Mouse (Mus musculus): ENCODE data around the gene Ehd2. TPM values are rescaled to one million over a fixed set of nuclear protein-coding genes. Genes with fewer than 3 reads are reported as not detected.

The Ehd2 gene
- total and polyA plus RNA-seq, 2 experiments from 2014 or later: 4.4 to 9.5 TPM

DNA sequence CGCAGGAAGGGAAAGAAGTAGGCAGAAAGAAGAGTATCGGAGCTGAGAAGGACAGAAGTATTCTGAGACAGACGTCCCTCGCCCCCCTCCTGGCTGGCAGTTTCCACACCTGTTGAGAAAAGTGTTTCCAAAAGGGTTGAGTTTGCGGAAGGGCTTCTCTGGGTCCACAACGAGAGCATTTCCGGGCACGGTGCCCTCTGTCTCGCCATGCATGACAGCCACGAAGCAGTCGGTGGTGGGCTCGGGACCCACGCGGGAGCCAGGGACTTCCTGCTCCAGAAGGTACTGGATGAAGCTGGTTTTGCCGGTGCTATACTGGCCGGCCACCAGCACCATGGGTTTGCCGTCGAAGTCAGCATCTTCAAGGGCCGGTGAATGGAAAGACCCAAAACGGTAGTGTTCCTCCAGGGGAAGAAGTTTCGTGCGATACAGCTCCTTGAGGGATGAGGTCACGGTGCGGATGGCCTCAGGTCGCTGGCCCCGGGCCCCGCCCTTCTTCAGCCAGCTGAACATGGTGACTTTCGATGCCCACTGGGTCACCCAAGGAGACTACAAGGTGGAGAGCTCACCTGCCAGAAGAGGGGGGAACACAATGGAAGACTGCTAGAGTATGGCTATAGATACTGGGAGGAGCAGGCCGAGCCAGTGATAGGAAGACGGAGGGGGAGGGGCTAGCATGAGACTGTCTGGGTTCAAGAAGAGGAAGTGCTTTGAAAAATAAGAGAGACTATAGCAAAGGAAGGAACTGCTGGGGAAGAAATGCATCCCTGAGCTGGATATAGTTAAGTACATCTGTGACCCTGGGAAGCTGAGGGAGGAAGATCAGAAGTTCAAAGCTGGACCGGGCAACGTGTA is 3.3 kb downstream of the Ehd2 start:
- no peak for TF ChIP-seq CTCF (IDR thresholded peaks at IDR 0.05; ENCODE audit: low read depth)
- no peaks in the 10 kb centered on the region for H3K9me3 ChIP-seq (ENCODE audit: low read length)
- H3K4me2 ChIP-seq (ENCODE audit: low read depth, low read length): no peak overlapping the region
- H3K36me3 ChIP-seq (ENCODE audit: insufficient read depth, low read length): no peaks in the 10 kb centered on the region
- no peaks in the 10 kb centered on the region for H3K4me1 ChIP-seq (ENCODE audit: insufficient read depth, low read length)
- no peak overlapping the region for H3K27ac ChIP-seq
- H3K27me3 ChIP-seq (ENCODE audit: insufficient read depth, low read length): no peaks in the 10 kb centered on the region
- H3K4me3 ChIP-seq (ENCODE audit: low read length): no peak overlapping the region
- DNase-seq (ENCODE audit: low spot score): no peak
- no peak for ATAC-seq
- H3K9ac ChIP-seq (replicated peaks; ENCODE audit: low read length): no peak overlapping the region
- WGBS: 82% methylated on average over 32 of the region's 32 CpGs

DNA sequence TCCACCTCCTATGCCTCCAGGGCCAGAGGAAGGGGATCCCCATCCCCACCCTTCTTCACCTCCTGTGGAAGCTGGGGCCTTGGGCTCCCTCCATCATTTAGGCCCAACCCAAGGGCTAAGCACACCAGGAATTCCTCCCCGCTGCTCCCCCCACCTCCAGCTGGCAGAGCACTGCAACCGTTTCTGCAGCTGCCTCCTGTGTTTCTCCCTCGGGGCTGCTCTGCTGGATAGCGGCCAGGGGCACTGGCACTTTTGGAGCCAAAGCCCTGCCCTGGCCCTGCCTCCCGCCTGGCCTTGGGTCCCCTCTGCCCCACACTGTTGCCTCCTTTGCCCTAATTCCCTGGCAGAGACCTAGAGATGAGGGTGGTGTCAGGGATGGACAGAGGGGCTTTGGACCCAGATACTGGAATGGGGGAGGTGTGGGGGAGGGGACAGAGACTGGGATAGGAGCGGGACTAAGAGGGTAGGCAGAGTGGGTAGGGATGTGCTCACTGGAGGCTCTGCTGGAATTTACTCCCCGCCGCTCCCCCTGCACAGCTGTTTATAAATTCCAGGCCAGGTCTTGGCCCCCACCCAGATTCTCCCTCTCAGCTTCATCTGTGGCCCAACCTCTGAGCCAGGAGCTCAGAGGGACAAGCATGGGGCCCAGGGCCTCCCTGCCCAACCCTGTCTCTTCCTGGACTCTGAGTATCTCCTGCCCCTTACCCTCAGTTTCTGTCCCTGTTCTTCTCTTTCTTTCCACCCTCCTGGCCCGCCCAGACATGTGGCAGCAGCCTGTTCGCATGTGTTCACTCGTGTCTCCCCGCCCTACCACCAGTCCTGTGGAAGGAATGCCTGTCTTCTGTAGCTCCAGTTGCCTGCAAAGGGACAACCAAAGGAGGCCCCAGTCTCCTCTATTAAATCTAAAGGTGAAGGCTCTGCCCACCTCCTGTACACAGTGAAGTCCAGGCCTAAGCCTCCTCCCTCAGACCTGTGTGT is 4.8 kb downstream of the Ehd2 start:
- ATAC-seq (peak; percentile 43; the same call in 1 of the 2 replicates), DNase-seq (ENCODE audit: low spot score) (peak; percentile 56)
- Histone ChIP-seq H3K4me2 (ENCODE audit: low read depth, low read length) (no peak overlapping the region), H3K9me3 (ENCODE audit: low read length) (no peaks in the 10 kb centered on the region), H3K27ac (no peak overlapping the region), H3K4me3 (ENCODE audit: low read length) (no peak overlapping the region), H3K27me3 (ENCODE audit: insufficient read depth, low read length) (no peaks in the 10 kb centered on the region), H3K36me3 (ENCODE audit: insufficient read depth, low read length) (no peaks in the 10 kb centered on the region), H3K4me1 (ENCODE audit: insufficient read depth, low read length) (no peaks in the 10 kb centered on the region), H3K9ac (replicated peaks; ENCODE audit: low read length) (no peak overlapping the region)
- WGBS: 36% methylated on average over 12 of the region's 12 CpGs
- TF ChIP-seq CTCF (IDR thresholded peaks at IDR 0.05; ENCODE audit: low read depth): no peak

DNA sequence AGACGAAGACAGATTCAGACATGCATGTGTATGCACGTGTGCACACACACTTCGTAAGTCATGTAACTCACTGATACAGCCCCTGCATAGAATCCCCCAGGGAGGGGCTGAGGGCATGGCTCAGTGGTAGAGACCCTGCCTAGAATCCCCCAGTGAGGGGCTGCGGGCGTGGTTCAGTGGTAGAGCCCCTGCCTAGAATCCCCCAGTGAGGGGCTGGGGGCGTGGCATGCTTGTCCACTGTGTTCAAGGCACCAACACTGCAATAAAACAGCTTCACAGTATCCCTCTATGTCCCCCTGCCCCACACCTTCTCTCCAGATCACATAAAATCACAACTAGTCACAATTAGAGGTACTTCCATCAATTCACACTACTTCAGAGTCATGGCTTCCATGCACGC is 5.6 kb downstream of the Ehd2 start:
- DNase-seq (ENCODE audit: low spot score) (no peak), ATAC-seq (no peak)
- no peak for TF ChIP-seq CTCF (IDR thresholded peaks at IDR 0.05; ENCODE audit: low read depth)
- no peaks in the 10 kb centered on the region for H3K27me3 ChIP-seq (ENCODE audit: insufficient read depth, low read length)
- no peak overlapping the region for H3K4me3 ChIP-seq (ENCODE audit: low read length)
- H3K4me1 ChIP-seq (ENCODE audit: insufficient read depth, low read length): no peaks in the 10 kb centered on the region
- WGBS: 82% methylated on average over 7 of the region's 7 CpGs
- no peak overlapping the region for H3K9ac ChIP-seq (replicated peaks; ENCODE audit: low read length)
- no peaks in the 10 kb centered on the region for H3K36me3 ChIP-seq (ENCODE audit: insufficient read depth, low read length)
- no peak overlapping the region for H3K4me2 ChIP-seq (ENCODE audit: low read depth, low read length)
- no peaks in the 10 kb centered on the region for H3K9me3 ChIP-seq (ENCODE audit: low read length)
- no peak overlapping the region for H3K27ac ChIP-seq

DNA sequence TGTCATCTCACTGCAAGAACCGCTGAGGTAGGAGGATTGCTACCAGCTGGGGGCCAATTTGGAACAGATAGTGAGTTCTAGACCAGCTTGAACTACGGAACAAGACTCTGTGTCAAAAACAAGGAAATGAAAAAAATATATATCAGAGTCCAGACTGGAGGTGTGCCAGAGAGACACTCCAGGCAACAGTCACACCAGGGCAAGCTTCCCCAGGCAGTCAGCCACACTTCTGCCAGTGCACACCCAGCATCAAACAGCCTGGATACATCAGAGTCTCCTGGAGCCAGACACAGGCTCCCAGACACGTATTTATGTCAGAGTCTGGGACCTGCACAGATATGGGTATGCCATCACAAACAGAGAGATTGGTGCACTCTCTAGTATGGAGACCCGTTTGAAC is 6.1 kb downstream of the Ehd2 start:
- H3K9me3 ChIP-seq (ENCODE audit: low read length): no peaks in the 10 kb centered on the region
- no peak for TF ChIP-seq CTCF (IDR thresholded peaks at IDR 0.05; ENCODE audit: low read depth)
- H3K4me1 ChIP-seq (ENCODE audit: insufficient read depth, low read length): no peaks in the 10 kb centered on the region
- ATAC-seq (no peak), DNase-seq (ENCODE audit: low spot score) (no peak)
- H3K27me3 ChIP-seq (ENCODE audit: insufficient read depth, low read length): no peaks in the 10 kb centered on the region
- no peak overlapping the region for H3K4me3 ChIP-seq (ENCODE audit: low read length)
- 56% methylated on average over 4 of the region's 4 CpGs for WGBS
- no peak overlapping the region for H3K4me2 ChIP-seq (ENCODE audit: low read depth, low read length)
- H3K9ac ChIP-seq (replicated peaks; ENCODE audit: low read length): no peak overlapping the region
- H3K36me3 ChIP-seq (ENCODE audit: insufficient read depth, low read length): no peaks in the 10 kb centered on the region
- no peak overlapping the region for H3K27ac ChIP-seq

DNA sequence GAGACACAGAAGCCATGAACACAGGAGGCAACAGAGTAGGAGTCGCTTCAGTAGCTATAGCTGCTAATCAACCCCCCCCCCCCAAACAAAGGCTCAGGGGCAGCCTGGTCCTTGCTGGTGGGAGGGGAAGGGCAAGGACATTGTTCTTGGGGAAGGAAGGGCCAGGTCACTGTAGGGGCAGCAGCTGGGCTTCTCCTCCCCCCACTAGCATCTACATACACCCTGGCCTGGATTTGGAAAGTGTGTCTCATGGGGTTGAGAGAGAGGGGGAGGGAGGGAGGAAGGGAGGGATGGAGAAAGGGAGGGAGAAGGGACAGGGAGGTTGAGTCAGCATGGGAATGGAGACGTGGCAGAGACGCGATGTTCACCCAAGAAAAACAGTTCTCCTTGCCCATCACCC is 6.7 kb downstream of the Ehd2 start:
- no peaks in the 10 kb centered on the region for H3K9me3 ChIP-seq (ENCODE audit: low read length)
- WGBS: 24% methylated on average over 4 of the region's 4 CpGs
- no peak for ATAC-seq

DNA sequence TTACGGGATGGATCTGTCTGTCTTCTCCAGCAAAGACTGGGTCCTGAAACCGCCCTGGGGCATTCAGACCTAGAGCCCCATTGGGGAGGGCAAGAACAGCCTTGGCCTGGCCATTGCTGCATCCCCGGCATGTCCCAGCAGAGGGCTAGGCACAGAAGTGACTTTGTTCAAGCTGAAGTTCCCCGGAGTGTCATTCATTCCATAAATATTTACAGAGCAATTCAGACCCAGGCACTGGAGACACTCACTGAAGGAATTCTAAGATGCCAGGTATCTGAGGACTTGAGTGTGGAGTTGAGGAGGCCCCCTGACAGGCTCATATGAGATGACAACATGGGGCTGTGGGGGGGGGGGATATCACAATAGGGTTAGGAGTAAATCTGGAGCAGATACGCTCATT is 11.2 kb downstream of the Ehd2 start:
- Histone ChIP-seq H3K9ac (replicated peaks; ENCODE audit: low read length) (no peak overlapping the region), H3K27me3 (ENCODE audit: insufficient read depth, low read length) (no peaks in the 10 kb centered on the region), H3K36me3 (ENCODE audit: insufficient read depth, low read length) (no peaks in the 10 kb centered on the region), H3K9me3 (ENCODE audit: low read length) (no peaks in the 10 kb centered on the region), H3K4me2 (ENCODE audit: low read depth, low read length) (no peak overlapping the region), H3K4me1 (ENCODE audit: insufficient read depth, low read length) (no peaks in the 10 kb centered on the region), H3K27ac (no peak overlapping the region), H3K4me3 (ENCODE audit: low read length) (no peak overlapping the region)
- ATAC-seq: no peak
- 87% methylated on average over 5 of the region's 5 CpGs for WGBS
- no peak for TF ChIP-seq CTCF (IDR thresholded peaks at IDR 0.05; ENCODE audit: low read depth)
- DNase-seq (ENCODE audit: low spot score): no peak

More for the DNA sequence above, 6.7 kb downstream of the Ehd2 start:
- Histone ChIP-seq H3K4me3 (ENCODE audit: low read length) (no peak overlapping the region), H3K27ac (no peak overlapping the region), H3K4me2 (ENCODE audit: low read depth, low read length) (no peak overlapping the region), H3K36me3 (ENCODE audit: insufficient read depth, low read length) (no peaks in the 10 kb centered on the region), H3K27me3 (ENCODE audit: insufficient read depth, low read length) (no peaks in the 10 kb centered on the region), H3K4me1 (ENCODE audit: insufficient read depth, low read length) (no peaks in the 10 kb centered on the region), H3K9ac (replicated peaks; ENCODE audit: low read length) (no peak overlapping the region)
- no peak for DNase-seq (ENCODE audit: low spot score)
- TF ChIP-seq CTCF (IDR thresholded peaks at IDR 0.05; ENCODE audit: low read depth): no peak
